8 mouse cellular contexts compared by ENCODE assay signal in genomic region chr7:100931926-100932480, GRCm38 (mm10). TPM values are rescaled to one million over a fixed set of nuclear protein-coding genes. Genes with fewer than 3 reads are reported as not detected.
DNase-seq lines count a peak whose midpoint lies in the region; ATAC-seq and TF ChIP-seq lines count a peak whose summit lies in the region.

Gene Arhgef17, minus strand, starts transcription at chr7:100932107.

- peak within 1 kb of the TSS; percentile 57 for H3K4me3 ChIP-seq in bone marrow, adult 2 months (replicated peaks; ENCODE audit: control insufficient read depth, low read depth, low read length)
- H3K4me3 ChIP-seq in hindbrain, embryonic 16.5 days (ENCODE audit: low read length), result peak within 1 kb of the TSS; percentile 54
- H3K4me3 ChIP-seq in liver, adult 2 months (ENCODE audit: insufficient read depth, low read depth, low read length), result peak within 1 kb of the TSS; percentile 60
- peak within 1 kb of the TSS; percentile 45 for H3K4me3 ChIP-seq in neural tube, embryonic 14.5 days (ENCODE audit: low read depth, low read length)

- TF ChIP-seq CTCF in bone marrow, adult 2 months (IDR thresholded peaks at IDR 0.05; ENCODE audit: control insufficient read depth, insufficient read depth, low read length), result no peak
- no peak for TF ChIP-seq CTCF in liver, adult 2 months (IDR thresholded peaks at IDR 0.05; ENCODE audit: low read depth, low read length)

- DNase-seq in layer of hippocampus, adult 8-10 months (ENCODE audit: low spot score in 2 of 2), result no peak
- no peak for DNase-seq in layer of hippocampus, adult 9-11 months
- DNase-seq in gastrocnemius, postnatal 10 days, result peak; percentile 61
- no peak for DNase-seq in liver, adult 2 months (ENCODE audit: extremely low read depth, low read depth, low spot score)
- no peak for DNase-seq in frontal cortex, postnatal 14 days (ENCODE audit: low spot score in 2 of 2)

- no peaks in the 10 kb centered on the region for H3K36me3 ChIP-seq in hindbrain, embryonic 16.5 days (ENCODE audit: control insufficient read depth, insufficient read depth, low read length)
- H3K36me3 ChIP-seq in liver, adult 2 months (ENCODE audit: control insufficient read depth, insufficient read depth, low read length), result no peaks in the 10 kb centered on the region
- H3K36me3 ChIP-seq in neural tube, embryonic 14.5 days (ENCODE audit: control insufficient read depth, insufficient read depth, low read length), result no peaks in the 10 kb centered on the region

- H3K4me1 ChIP-seq in bone marrow, adult 2 months (ENCODE audit: control insufficient read depth, insufficient read depth, low read length), result no peaks in the 10 kb centered on the region
- peaks cover 18% of the 10 kb centered on the region; the same call in 1 of the 2 replicates for H3K4me1 ChIP-seq in hindbrain, embryonic 16.5 days (ENCODE audit: control insufficient read depth, insufficient read depth, low read depth, low read length)
- no peaks in the 10 kb centered on the region for H3K4me1 ChIP-seq in liver, adult 2 months (ENCODE audit: control insufficient read depth, insufficient read depth, low read length)
- H3K4me1 ChIP-seq in neural tube, embryonic 14.5 days (ENCODE audit: control insufficient read depth, insufficient read depth, low read length), result peaks cover 16% of the 10 kb centered on the region

- peaks cover 13% of the 10 kb centered on the region for H3K27me3 ChIP-seq in hindbrain, embryonic 16.5 days (replicated peaks; ENCODE audit: control insufficient read depth, insufficient read depth, low read length)
- peaks cover 21% of the 10 kb centered on the region for H3K27me3 ChIP-seq in liver, adult 2 months (ENCODE audit: control insufficient read depth, insufficient read depth, low read length)
- peaks cover 14% of the 10 kb centered on the region for H3K27me3 ChIP-seq in neural tube, embryonic 14.5 days (ENCODE audit: control insufficient read depth, insufficient read depth, low read length)

- peak within 1 kb of the TSS; percentile 13; the same call in 1 of the 2 replicates for H3K27ac ChIP-seq in bone marrow, adult 2 months (ENCODE audit: control insufficient read depth, insufficient read depth, low read depth, low read length, poor library complexity)
- H3K27ac ChIP-seq in hindbrain, embryonic 16.5 days (ENCODE audit: low read depth, low read length), result peak within 1 kb of the TSS; percentile 81
- peak within 1 kb of the TSS; percentile 70 for H3K27ac ChIP-seq in liver, adult 2 months (replicated peaks; ENCODE audit: insufficient read depth, low read depth, low read length)
- peak within 1 kb of the TSS; percentile 74 for H3K27ac ChIP-seq in neural tube, embryonic 14.5 days (ENCODE audit: low read depth, low read length)

- H3K9me3 ChIP-seq in hindbrain, embryonic 16.5 days (ENCODE audit: control insufficient read depth, low read length), result no peaks in the 10 kb centered on the region
- no peaks in the 10 kb centered on the region for H3K9me3 ChIP-seq in neural tube, embryonic 14.5 days (ENCODE audit: control insufficient read depth, low read length)

- TF ChIP-seq POLR2A in bone marrow, adult 2 months (IDR thresholded peaks at IDR 0.05; ENCODE audit: borderline replicate concordance, control insufficient read depth, low read depth, low read length), result no peak
- no peak for TF ChIP-seq POLR2A in liver, adult 2 months (IDR thresholded peaks at IDR 0.05; ENCODE audit: extremely low read depth, insufficient read depth, low read length)

- ATAC-seq in hindbrain, embryonic 16.5 days, result peak; percentile 69
- ATAC-seq in neural tube, embryonic 14.5 days (ENCODE audit: low read depth), result peak; percentile 48

- H3K79me2 ChIP-seq in liver, adult 2 months (ENCODE audit: control insufficient read depth, insufficient read depth, low read length), result no peaks in the 10 kb centered on the region

- peak within 1 kb of the TSS; percentile 67 for H3K9ac ChIP-seq in hindbrain, embryonic 16.5 days (ENCODE audit: low read depth, low read length)
- H3K9ac ChIP-seq in liver, adult 2 months (ENCODE audit: low read depth, low read length), result peak within 1 kb of the TSS; percentile 73
- peak within 1 kb of the TSS; percentile 57 for H3K9ac ChIP-seq in neural tube, embryonic 14.5 days (replicated peaks; ENCODE audit: low read depth, low read length)

- peak within 1 kb of the TSS; percentile 94 for H3K4me2 ChIP-seq in hindbrain, embryonic 16.5 days (ENCODE audit: low read length)
- peak within 1 kb of the TSS; percentile 69 for H3K4me2 ChIP-seq in neural tube, embryonic 14.5 days (ENCODE audit: low read depth, low read length)

- 1% methylated on average over 35 of the region's 35 CpGs for WGBS in bone marrow, adult 2 months
- 1% methylated on average over 34 of the region's 35 CpGs for WGBS in hindbrain, embryonic 16.5 days
- 1% methylated on average over 35 of the region's 35 CpGs for WGBS in liver, adult 2 months
- WGBS in neural tube, embryonic 14.5 days, result 0% methylated on average over 31 of the region's 35 CpGs

RNA-seq across cellular contexts. Expression of gene Arhgef17, which starts in this region (rescaled TPM):
- 100 to 1,000 TPM; 149 to 173 (median 162) TPM for total RNA-seq in layer of hippocampus, adult 8-10 months (2022)
- polyA plus RNA-seq in bone marrow, adult 2 months (2011; ENCODE audit: insufficient read depth, insufficient read length, low replicate concordance, missing spikeins), result 2.6 and 8.9 TPM in 2 replicates
- 10 to 100 TPM; 29.6 to 35.5 TPM for total RNA-seq in gastrocnemius, postnatal 10 days (2021)
- 13.6 and 18.2 TPM in 2 replicates for polyA plus RNA-seq in hindbrain, embryonic 16.5 days (2015; fragmentation: Nextera tagmentation; extraction: Ambion mirVana)
- 1.2 and 2.1 TPM in 2 replicates for total RNA-seq in liver, adult 2 months (2014; rRNA removed)
- polyA plus RNA-seq in liver, adult 2 months (2012; rRNA removed), result 1.4 and 1.8 TPM in 2 replicates
- 12.1 and 12.7 TPM in 2 replicates for polyA plus RNA-seq in neural tube, embryonic 14.5 days (2014; fragmentation: Nextera tagmentation; extraction: Ambion mirVana)

Comparison
In these comparisons a context has a peak if more than half of its experiments do, and no peak if none do; other contexts are left out.
1. H3K27ac ChIP-seq: peak in every context shown above with its lines; median percentile 81 in hindbrain, embryonic 16.5 days; 74 in neural tube, embryonic 14.5 days; 70 in liver, adult 2 months; 13 in bone marrow, adult 2 months.